Mouse (Mus musculus) pancreas, adult 10 weeks (tissue): ENCODE data around the gene Ncor2. TPM values are rescaled to one million over a fixed set of nuclear protein-coding genes. Genes with fewer than 3 reads are reported as not detected.

Experiments
- polyA plus RNA-seq: library from polyadenylated mRNA; stranded (reverse); fragments of 350-450 nt; fragmentation: Illumina TruSeq; extraction: RNeasy Lipid Tissue Mini Kit (QIAGEN cat#74804); gene quantifications from one replicate; pipeline ENCODE4 v1.2.3, GENCODE M21; 2015; ENCODE audit warnings: low read depth, low replicate concordance; ENCODE audit not compliant: insufficient read depth

The Ncor2 gene
- polyA plus RNA-seq, result 36.0 TPM

DNA sequence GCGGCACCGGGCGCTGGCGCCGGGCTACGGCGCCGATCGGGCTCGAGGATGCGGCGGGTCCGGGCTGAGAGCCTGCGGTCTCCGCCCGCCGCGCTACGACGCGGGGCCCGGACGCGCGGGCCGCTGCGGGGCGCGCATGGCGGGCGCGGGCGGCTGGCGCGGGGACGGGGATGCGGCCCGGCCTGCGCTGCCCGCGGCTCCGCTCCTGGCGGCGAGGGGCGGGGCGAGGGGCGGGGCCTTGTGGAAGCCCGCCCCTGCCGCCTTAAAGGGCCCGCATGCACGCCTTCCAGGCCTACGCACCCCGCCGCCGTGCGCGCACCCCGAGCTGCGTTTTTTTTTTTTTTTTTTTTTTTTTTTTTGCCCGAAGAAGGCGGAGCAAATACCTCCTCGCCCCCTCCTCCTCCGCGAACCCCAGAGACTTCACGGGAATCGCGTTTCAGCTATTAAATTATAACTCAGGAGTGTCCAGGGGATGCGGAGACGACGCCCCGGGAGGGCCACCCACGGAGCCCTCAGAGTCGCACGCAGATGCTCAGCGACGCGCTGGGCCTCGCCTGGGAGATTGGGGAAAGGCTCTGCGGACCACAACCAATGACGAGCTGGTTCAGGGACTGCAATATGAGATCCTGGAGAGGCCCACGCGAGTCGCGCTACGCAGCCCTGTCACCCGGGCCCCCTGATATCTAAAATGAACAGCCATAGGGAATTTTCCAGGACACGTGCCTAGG, at the start of gene Ncor2:
Ncor2 (minus strand) TSS at position 213 of the 728 bp plus-strand sequence.

DNA sequence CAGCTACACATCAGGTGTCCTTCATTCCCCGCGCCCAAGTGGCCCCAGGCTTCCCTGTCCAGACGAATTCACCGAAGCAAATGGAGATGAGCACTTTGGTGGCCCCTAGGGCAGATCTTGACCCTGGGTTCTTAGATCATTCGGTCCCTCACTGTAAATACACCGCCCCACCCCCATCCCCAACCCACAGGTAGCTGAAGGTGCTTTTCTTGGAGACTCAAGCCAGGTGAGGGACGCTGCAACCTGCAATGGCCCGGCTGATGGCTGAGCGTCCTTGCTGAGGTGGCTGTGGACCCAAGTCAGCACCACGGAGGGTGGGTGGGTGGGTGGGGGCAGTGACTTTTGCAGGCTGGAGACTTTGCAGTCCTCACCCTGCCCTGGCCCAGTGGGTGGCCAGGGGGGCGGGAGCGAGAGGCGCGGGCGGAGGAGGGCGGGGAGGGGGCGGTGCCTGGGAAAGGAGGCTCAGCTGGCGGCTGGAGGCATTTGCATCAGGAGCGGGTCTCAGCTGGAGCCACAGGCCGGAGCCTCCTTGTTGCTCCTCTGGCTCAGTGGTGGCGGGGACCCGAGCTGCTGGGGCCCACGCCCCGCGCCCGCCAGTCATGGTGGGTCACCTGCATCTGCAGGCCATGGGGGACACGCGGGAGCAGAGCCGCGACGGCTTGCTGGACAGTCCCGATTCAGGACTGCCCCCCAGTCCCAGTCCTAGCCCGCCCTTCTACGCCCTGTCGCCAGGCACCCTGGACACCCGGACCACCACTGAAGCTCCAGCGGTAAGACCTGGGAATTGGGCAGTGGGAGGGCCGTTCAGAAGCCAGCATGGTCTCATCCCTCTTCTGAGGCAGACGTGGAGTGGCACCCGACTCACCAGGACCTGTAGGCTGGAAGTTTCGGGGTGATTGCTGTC, 175.8 kb downstream of the Ncor2 start, which contains the start of gene Rflna:
Rflna (plus strand) TSS at position 253 of the 904 bp plus-strand sequence.

Other genes starting within 250 kb of the Ncor2 start
- gene Rflna, start 176.0 kb downstream of the Ncor2 start, polyA plus RNA-seq, result 1.6 TPM
- gene Scarb1, start 161.9 kb upstream of the Ncor2 start, polyA plus RNA-seq, result 44.2 TPM
- gene Gm10382, start 210.1 kb upstream of the Ncor2 start, polyA plus RNA-seq, result not detected
- gene Ubc, start 211.0 kb upstream of the Ncor2 start, polyA plus RNA-seq, result 97.8 TPM